Mouse (Mus musculus) liver, adult (tissue): ENCODE results near the gene Fam198a.

Source experiments
- GATA4 ChIP-seq: IDR thresholded peaks from 2 replicates; pipeline ENCODE4 v1.6.1; 2014; ENCODE audit warnings: mild to moderate bottlenecking, low read length; ENCODE audit not compliant: insufficient replicate concordance

Fam198a gene

GRCm38 (mm10) chr9:121952596-121952995 is 1.8 kb downstream of the Fam198a start:
- no peak for TF ChIP-seq GATA4

DNA sequence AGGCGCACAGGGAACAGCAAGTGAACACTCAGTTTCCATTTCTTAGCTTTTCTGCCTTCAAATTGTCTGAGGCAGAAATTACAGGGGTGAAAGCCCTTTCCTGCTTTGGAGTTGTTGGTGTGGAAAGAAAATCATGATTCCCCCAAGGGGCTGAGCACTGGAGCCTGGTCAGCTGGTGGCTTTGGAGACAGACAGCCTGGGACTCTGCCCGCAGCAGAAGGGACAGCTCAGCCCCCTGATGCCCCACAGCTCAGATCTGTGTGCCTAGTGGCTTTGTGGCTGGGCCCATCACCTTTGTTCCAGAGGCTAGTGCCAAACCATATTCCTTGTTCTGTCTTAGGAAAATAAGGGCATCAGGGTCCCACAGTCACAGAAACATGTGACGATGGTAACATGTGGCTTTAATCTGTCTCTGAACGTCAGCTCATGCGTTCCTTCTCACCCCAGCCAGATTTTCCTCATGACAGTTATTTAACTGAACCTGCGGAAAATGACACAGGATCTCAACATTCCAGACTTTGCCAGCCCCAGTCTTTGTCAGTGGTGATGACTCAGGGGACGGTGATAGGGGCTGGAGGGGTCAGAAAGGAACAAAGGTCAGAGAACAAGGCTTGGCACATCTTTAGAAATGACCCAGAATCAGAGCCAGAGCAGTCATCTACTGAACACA is 9.3 kb downstream of the Fam198a start:
- TF ChIP-seq GATA4, result no peak

- no peak for TF ChIP-seq GATA4
These were observed 14.2 kb downstream of the Fam198a start for GRCm38 (mm10) chr9:121964941-121965340.

DNA sequence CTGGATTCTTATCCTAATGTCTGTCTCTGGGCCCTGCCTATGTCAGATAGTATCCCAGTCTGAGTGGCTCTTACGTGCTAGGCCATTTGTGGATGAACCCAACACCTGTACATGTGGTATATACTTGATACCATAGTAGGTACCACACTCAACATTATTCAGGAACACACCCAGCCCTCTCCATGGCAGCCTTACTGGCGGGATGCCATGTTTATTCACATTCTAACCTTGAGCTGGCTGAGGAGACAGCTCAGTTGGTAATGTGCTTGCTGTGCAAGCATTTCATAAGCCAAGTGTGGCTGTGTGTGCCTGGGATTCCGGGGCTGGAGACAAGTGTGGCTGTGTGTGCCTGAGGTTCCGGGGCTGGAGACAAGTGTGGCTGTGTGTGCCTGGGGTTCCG is 17.5 kb downstream of the Fam198a start:
- TF ChIP-seq GATA4, result no peak

GRCm38 (mm10) chr9:121969841-121970381 is 19.1 kb downstream of the Fam198a start:
- no peak for TF ChIP-seq GATA4

DNA sequence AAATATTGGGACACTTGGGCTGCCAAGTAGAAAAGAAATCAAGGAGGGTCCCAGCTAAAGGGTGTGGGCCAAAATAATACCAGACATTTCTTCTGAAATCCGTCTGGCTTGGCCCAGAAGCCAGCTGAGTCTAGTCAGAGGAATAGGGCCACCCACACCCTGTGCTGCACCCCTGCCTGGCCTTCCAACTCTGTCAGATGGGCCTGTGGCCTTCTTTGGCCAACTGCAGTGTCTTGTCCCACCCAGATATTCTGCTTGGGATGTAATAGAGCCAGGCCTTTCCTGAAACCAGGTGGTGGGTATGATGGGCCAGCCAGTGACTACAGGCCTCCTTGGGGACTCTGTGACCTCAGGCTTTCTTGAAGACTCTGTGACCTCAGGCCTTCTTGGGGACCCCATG is 22.4 kb downstream of the Fam198a start:
- TF ChIP-seq GATA4, result no peak

DNA sequence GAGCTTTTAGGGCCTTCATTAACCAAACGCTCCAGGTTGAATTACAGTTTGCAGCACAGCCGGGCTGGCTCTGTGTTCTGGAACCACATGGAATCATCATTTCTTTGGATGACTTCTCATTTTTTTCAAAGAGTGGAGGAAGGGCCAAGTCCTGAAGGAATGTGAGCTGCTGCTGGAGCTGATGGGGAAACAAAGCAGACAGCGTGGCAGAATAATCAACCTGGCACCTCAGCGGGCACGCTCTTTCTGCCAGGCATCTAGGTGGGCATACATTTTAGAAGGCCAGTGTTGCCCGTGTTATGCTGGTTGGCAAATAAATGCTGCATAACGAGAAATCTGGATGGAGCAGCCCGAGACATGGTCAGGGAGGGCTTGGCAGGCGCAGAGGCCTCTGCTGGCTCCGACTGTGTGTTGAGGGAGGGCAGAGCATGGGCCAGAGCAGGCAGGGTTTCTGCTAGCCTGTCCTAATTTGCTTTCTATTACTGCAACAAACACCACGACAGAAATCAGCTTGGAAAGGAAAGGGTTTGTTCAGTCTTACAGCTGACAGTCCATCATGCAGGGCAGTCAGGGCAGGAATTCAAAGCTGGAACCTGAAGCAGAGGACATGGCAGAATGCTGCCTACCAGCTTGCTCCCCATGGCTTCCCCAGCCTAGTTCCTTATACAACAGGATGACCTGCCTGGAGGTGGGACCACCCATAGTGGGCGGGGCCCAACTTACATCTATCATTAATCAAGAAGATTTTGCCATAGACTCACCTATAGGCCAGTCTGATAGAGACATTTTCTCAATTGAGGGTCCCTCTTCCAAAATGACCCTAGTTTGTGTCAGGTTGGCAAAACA is 23.6 kb downstream of the Fam198a start:
- no peak for TF ChIP-seq GATA4

- no peak for TF ChIP-seq GATA4
These were observed 24.5 kb downstream of the Fam198a start for GRCm38 (mm10) chr9:121975321-121975720.

DNA sequence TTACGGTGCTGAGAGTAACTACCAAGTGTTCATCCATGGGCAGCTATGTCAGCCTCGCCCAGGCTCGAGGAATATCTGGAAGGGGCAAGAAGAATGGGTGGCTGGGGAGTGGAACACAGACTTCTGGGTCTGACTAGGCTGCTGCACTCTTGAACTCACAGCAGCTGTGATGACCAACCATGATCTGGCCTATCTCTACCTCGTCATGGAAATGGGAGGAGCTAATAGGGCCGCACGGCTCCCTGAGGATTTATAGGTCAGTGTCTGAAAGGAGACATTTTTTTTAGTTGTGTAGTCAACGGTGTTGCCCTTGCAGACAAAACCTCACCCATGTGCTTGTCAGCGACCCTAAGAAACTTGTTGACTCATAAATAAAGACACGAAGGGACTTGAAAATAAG is 30.3 kb downstream of the Fam198a start:
- TF ChIP-seq GATA4, result no peak

GRCm38 (mm10) chr9:121981466-121982105 is 30.8 kb downstream of the Fam198a start:
- no peak for TF ChIP-seq GATA4

DNA sequence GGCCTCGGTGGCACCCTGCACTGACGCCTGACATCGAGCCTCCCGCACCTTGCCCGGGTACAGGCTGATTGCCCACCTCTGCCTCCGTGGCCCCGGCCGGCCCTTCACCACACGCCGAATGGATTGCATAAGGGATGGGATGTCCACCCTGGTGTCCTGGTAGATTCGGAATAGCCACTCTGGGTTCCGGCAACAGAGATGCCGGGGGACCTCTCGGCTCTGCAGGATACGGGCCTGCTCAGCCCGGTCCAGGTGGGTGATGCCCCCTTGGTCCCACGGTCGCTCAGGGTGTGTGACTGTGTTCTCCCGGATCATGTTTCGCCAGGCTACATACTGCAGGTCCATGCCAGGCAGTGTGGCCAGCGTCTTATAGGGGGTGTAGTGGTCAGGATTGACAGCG is 31.4 kb downstream of the Fam198a start:
- no peak for TF ChIP-seq GATA4

GRCm38 (mm10) chr9:121982665-121983064 is 31.9 kb downstream of the Fam198a start:
- no peak for TF ChIP-seq GATA4

DNA sequence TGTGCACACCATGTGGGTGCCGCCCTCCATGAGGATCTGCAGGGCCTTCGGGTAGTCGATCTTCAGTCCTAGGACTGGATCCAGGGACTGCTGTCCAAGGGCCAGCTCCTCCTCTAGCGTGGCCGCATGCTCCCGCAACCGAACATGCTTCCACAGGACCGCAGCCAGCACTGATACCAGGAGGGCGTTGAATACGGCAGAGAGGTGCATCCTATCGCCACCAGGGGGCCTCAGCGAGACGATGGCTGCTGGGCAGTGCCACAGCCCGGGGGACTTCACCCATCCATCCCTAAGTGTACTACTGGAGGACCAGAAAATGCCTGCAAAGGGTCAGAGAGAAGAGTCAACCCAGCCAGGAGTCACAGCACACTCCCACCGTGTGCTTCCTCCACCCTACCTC is 32.7 kb downstream of the Fam198a start:
- TF ChIP-seq GATA4, result no peak

DNA sequence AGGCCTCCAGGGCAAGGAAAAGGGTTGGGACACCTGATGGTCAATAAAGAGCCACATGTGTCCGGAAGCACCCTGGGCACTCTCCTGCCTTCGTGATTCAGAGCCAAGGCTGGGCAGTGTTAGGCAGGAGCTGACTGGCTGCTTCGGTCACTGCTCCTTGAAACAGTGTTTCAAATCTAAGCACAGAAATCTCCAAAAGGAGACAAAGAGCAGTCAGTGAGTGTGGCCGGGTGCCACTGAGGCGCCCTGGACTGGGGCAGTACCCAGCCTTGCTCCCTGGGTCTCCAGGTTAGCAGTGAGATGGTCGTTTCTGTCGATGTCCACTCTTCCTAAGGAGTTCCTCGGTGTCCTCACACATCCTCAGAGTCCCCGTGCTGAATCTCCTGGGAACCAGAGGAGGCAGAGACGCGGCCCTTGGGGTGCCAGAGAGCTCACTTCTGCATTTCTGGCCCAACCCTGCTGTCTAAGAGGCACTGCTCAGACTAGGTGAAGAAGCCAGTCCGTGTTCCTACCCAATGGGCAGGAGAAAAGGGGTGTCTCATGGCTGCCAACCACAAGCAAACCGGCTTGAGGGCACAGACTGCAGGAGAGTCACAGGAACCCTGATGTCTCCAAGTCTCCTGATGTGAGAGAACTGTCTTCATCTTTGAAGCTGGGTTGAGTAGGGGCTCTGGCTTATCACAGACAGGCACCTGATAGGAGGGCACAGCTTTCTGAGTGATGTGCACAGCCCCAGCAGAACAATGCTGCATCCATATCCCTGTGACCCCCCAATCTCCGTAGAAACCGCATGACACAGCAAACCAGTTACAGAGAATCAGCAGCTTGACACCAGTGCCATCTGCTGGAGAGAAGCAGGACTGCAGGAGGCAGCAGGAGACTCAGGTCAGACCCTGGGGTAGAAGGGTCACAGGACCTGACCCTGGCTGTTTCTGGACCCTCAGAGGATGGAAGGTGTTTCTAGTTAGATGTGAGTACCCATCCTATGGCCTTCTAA is 34.0 kb downstream of the Fam198a start:
- no peak for TF ChIP-seq GATA4
